Mouse (Mus musculus) large intestine, adult 2 months (tissue): ENCODE data around the gene Apaf1. TPM values are rescaled to one million over a fixed set of nuclear protein-coding genes. Genes with fewer than 3 reads are reported as not detected.

ENCODE experiments used
- DNase-seq: peaks from one replicate; pipeline ENCODE4 v3.0.0-alpha.2; 2012; ENCODE audit warnings: low read depth, low spot score
- WGBS: fragments of 180-500 bp; shearing (Covaris S2); methylation state at CpG from one replicate; pipeline ENCODE4 v1.1.7; 2018; 5-methylcytosine and 5-hydroxymethylcytosine counted together
- polyA plus RNA-seq: library from polyadenylated mRNA; depleted of rRNA; stranded (reverse); fragments of >200 nt; gene quantifications from 2 replicates; pipeline ENCODE4 v1.2.3, GENCODE M21; 2012

Gene Apaf1
- polyA plus RNA-seq, 1 experiment: 23.2 TPM

DNA sequence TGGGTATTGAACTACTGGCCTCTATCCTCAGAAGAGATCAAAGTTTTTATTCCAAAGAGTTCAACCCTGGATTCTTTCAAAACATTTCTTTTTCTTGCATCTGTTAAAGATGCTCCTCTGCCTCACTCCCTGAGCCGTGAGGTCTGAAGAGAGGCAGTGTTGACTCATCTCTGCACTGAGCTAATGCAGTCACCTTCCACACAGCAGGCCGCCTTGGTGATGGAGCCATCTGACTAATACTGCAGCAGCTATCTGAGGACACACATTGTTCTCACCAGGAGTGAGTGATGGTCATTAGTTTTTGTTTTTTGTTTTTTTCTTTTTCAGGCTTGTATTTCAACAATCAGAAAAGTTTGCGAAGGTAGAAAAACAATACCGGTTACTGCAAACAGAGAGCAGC lies 10.2 kb upstream of the Apaf1 start:
- WGBS: 90% methylated on average over 4 of the region's 4 CpGs
- no peak for DNase-seq

DNA sequence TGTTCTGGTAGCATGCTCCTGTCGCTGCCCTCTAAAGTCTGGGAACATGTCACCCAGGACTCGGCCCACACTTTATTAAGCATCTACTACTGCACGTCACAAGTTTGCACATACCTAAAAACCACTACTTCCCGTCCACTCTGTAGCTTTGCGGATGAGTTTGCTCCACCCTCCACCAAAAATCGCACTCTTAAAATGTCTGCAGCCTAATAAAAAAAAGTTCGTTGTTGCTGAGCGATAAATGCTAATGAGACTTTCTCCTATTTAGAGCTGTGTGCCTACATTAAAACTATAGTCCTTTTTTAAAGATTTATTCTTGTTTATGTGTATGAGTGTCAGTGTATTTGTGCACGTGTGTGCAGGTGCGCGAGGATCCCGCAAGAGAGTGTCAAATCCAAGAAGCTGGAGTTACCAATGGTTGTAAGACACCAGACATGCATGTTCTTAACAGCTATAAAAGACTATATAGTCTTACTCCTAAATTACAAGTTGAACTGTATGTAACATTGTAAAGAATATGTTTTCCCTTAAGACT lies 890 bp upstream of the Apaf1 start:
- no peak for DNase-seq
- 27% methylated on average over 12 of the region's 12 CpGs for WGBS

DNA sequence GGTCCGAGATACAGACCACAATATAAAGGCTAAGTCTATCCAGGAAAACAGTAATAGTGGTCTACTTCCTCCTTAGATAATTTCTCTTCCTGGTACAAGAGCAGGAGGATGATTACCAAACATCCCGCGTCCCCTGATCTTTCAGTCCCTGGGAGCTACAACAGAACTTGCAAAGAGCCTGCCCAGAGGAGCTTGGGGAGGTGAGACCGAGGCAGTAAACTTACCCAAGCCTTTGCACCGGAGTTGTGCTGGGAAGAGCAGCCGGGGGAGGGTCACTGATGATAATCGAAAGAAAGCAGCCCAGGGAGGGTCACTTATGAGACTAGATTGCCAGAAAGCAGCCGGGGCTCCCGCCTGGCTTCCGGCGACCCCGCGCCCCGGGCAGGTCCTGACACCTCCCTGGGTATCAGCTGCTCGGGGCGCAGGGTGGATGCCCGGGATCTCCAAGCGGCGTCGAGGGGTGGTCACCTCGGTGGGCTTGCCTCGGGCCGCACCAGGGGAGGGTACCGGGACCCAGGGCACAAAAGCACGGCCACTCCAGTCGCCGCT lies 537 bp downstream of the Apaf1 start:
- no peak for DNase-seq
- under 1% methylated on average over 27 of the region's 27 CpGs for WGBS

DNA sequence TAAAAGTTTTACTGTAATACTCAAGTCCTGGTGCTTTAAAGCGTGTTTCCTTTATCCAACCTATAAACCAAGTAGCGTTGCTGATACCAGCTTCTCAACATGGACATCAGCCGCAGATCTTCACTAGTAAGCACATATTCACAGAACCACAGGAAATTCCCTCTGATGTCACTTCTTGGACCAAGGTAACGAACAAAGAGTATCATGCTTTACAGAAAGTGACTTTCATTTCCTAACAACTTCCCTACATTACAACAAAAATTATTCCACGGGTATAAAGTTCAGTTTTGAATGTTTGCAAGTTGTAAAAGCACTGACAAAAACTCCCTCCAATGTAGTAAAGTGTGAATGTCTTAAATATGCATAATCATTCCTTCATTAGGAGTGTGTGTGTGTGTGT lies 2.0 kb downstream of the Apaf1 start:
- DNase-seq: no peak
- WGBS: 31% methylated on average over 5 of the region's 5 CpGs

DNA sequence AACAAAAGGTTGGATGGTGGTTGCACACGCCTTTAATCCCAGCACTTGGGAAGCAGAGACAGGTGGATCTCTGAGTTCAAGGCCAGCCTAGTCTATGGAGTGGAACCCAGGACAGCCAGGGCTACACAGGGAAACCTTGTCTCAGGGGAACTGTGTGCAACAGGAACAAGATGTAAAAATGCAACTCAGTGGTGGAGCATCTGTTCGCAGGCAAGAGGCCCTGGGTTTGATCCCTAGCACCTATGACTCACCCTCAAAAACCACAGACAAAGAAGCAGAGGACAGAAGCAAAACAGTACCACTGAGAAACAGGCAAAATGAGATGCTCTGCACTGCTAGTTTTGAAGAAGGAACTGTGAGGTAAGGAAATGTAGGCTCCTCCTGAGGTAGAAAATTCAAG lies 5.9 kb downstream of the Apaf1 start:
- 88% methylated on average over 2 of the region's 2 CpGs for WGBS
- DNase-seq: no peak

DNA sequence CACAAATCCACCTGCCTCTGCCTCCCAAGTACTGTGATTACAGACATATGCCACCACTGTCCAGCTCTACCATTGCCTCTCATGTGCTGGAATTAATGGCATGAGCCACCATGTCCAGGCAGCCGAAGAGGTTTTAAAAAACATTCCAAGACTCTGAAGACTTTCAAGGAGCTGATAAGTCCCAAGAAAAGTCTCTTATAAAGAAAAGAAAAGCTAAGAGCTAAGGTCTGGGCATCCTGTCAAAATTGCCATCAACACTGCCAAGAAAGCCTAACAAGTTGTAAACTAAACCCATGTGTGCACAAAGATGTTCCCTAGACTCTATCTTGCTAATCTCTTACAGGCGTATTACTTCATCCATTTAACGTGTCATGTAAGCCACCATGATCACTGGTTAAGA lies 9.2 kb downstream of the Apaf1 start:
- WGBS: 61% methylated on average over 3 of the region's 3 CpGs
- no peak for DNase-seq

DNA sequence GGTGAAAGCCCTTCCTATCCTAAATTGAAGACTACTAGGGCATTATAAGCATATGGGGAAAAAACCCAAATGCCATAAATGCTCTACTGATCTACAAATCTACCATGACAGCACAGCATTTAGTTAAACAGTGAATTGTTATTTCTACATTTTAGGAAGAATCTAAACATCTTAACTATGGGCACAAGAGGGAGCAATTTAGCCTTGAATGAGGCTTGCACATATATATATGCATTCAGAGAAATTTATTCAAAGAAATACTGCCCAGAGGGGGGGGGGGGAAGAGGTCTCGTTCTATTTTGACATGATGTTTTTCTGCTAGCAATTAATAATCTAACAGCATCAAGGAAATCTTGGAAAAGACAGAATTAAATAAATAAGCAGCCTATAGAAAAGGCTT lies 10.8 kb downstream of the Apaf1 start:
- no peak for DNase-seq
- 46% methylated on average over 1 of the region's 1 CpGs for WGBS

DNA sequence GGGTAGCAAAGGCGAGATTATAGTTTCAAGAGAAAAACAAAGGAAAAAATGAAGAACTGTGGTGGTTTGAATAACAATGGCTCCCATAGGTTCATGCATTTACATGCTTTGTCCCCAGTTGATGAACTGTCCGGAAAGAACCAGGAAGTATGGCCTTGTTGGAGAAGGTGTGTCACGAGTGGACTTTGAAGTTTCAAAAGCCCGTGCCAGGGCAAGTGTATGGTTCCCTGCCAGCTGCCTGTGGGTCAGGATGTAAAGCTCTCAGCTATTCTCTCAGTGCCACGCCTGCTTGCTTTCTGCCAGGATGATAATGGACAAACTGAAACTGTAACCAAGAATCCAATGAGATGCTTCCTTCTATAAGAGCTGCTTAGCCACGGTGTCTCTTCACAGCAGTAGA lies 20.2 kb downstream of the Apaf1 start:
- DNase-seq: peak; percentile 91
- 28% methylated on average over 6 of the region's 6 CpGs for WGBS

DNA sequence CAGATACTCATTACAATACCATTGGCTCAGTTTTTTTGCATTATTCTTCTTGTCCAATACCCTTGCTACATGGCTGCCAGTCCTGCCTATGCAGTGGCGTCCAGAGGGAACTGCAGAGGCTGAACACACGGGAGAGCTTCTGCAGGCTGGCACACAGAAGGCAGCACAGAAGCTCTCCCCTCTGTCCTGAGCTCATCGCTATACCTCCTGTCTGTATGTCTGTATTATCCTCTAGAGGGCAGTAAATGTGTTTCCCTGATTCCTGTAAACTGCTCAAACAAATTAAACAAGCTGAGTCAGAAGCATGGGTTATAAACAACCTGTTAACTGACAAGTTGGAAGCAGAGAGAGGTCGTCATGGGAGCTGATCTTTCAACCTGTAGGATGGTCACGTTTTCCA lies 21.8 kb downstream of the Apaf1 start:
- WGBS: 18% methylated on average over 5 of the region's 5 CpGs
- no peak for DNase-seq

DNA sequence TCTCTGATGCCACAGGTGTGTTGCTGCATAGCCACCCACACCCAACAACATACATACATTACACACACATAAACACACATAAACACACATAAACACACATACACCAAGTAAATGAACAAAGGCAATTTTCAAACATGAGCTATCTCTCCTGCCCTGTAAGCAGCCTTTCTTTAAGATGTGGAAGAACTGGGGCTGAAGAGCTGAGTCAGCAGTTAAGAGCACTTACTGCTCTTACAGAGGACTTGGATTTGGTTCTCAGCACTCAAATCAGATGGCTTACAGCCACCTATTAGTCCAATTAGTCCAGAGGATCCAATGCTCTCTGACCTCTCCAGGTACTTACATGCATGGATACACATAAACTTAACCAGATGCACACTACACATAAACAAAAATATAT lies 29.8 kb downstream of the Apaf1 start:
- DNase-seq: no peak

DNA sequence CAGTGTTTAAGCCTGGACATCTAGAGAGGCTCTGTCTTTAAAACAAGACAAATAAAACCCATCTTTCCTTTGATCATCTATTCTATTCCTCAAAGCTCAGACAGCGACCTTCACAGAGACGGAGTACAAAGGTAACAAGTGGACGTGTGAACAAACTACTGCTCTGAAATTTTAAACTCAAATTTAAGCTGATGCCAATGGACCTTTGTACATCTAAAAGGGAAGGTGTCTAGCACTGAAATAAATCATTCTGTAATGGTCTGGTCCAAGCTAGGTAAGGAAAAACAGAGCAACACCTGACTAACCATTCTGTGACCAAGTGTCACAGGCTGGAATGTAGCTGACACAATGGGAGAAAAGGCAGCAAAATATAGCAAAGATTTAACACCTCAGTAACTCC lies 31.4 kb downstream of the Apaf1 start:
- 88% methylated on average over 3 of the region's 3 CpGs for WGBS
- no peak for DNase-seq

DNA sequence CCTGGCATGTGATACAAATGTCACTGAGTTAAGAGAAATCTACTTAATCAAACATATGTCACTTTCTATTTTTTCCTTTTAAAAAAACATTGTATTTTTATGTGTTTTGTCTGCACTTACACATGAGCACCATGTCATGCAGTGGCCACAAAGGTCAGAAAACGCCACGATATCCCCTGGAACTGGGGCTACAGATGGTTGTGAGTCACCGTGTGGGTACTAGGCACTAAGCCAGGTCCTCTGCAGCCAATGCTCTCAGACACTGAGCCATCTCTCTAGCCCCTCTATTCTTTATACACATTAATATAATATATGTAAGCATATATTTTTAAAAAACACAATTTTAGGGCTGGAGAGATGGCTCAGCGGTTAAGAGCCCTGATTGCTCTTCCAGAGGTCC lies 32.9 kb downstream of the Apaf1 start:
- 77% methylated on average over 4 of the region's 4 CpGs for WGBS
- DNase-seq: no peak

DNA sequence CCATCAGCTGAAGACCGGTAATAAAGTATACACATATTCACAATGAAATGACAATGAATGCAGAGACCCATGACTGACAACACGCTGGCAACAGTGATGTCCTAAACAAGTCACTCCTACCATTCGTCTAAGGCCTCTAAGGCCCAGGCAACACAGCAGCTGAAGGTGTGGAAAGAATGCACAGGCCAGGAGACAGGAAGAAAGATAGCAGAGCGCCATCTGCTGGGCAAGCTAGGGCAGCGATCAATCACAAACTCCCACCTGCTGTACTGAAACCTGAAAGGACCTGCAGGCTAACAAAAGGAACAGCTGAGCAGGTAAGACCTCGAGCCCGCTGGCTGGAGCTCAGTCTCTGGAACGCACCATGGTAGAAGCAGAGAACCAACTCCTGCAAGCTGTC lies 48.6 kb downstream of the Apaf1 start:
- 36% methylated on average over 8 of the region's 8 CpGs for WGBS
- DNase-seq: no peak

DNA sequence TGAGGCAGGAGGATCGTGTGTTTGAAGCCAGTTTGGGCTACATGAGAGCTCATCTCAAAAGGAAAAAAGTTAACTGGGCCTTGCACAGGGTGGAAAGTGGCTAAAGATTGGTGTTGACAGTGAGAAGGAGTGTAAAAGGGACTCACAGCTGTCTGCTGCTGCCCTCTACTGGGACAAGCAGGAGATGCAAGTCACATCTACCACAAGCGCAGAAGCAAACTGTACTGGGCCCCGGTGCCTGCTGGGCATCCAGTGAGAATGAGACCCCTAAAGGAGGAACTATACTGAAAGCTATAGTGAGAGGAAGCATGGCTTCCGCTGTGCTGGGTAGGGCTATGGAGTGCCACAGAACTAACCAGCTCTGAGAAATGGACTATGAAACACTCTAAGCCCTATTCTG lies 50.2 kb downstream of the Apaf1 start:
- 25% methylated on average over 4 of the region's 4 CpGs for WGBS
- DNase-seq: no peak

DNA sequence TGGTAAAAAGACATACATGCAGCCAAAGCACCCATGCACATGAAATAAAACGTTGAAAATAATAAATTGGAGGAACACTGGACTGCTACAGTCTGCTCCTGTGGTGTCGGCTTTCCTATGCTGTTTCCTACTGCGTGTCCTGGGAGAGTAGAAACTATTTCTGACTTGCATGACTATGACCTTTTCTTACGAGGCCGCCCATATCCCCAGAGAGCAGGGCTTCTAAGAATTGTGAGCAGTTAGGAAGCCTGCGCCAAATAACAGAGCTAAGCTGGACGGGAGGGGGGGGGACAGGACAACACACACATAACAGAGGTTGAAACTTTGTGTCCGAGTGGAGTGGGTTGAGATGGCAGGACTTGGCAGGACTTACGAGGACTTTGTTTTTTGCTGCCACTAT lies 51.4 kb downstream of the Apaf1 start:
- DNase-seq: no peak
- WGBS: 89% methylated on average over 9 of the region's 9 CpGs

DNA sequence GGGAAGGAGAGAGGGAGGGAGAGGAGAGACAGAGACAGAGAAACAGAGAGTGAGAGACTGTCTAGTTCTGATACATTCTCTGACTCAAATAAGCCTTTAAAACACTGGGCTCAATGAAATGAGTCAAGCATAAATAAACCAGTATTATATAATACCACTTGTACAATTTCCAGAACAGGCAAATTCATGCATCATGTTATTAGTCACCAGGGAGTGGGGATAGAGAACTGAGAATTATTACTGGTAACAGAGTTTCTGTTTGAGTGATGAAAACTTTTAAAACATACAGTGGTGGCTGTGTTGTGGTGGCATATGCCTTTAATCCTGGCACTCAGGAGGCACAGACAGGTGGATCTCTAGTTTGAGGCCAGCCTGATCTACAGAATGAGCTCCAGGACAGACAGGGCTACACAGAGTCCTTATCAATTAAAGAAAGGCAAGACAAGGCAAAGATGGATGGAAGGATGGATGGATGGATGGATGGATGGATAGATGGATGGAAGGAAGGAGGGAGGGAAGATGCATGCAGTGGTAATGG lies 53.5 kb downstream of the Apaf1 start:
- DNase-seq: no peak

DNA sequence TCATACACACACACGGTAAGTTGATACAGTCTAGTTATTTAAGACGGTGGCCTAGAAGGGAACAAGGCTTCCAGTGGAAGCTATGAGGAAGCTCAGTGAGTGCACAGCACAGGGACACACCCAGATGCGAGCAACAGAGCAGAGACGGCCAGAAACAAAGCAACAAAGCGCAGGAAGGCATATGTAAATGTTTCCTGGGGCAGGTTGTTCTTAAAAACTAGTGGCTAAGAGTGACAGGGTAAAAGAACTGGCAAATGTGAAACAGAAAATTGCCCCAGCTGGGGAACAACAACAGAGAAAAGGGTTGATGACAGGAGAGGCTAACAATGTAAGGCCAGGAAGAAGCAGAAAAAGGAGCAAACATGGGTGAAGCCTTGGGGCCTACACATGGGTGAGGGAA lies 54.6 kb downstream of the Apaf1 start:
- 83% methylated on average over 5 of the region's 5 CpGs for WGBS
- DNase-seq: no peak

DNA sequence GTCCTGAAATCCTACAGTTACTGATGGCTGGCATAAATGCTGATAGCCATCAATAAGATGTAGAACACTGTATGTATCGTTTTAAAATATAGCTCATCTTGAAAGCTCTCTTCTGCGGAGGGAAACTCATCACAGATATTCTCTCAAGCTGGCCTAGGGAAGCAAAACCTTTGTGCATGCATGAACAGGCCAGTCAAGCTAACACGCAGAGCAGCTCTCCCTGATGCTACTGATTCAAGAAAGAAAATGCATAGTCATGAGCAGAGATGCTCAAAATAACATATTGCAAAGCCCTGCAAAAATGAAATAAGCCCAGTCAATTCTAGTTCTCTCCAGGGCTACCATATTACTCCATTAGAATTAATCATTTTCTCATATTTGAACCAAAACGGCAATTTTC lies 55.1 kb downstream of the Apaf1 start:
- DNase-seq: no peak
- WGBS: 97% methylated on average over 4 of the region's 4 CpGs

DNA sequence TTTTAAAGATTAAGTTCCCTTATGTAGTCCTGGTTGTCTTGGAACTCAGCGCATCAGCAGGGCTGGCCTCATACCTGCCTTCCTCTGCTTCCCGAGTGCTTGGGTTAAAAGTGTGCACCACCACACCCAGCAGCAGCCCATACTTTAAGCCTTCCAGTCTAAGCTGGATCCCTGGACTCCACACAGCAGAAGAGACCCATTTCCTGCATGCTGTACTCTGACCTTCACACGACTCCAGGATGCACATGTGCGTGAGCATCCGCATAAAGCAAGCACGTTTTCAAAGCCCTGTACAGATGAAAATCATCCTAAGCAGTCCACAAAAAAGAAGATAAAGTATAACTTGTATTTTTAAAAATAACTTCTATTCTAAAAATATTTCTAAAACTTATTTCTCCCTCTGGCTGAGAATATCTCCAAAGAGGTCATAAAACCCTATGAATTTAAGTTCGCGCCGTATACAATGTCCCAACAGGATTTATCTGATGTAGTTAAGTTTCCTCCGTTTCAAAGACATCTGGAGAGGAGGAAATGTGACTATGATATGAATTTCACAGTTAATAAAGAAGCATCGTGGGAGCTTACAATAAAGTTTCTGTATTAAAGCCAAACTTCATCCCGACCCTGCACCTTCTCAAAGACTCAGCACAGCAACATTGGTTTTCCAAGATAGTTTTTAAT lies 76.6 kb downstream of the Apaf1 start:
- no peak for DNase-seq
- WGBS: 81% methylated on average over 12 of the region's 12 CpGs

DNA sequence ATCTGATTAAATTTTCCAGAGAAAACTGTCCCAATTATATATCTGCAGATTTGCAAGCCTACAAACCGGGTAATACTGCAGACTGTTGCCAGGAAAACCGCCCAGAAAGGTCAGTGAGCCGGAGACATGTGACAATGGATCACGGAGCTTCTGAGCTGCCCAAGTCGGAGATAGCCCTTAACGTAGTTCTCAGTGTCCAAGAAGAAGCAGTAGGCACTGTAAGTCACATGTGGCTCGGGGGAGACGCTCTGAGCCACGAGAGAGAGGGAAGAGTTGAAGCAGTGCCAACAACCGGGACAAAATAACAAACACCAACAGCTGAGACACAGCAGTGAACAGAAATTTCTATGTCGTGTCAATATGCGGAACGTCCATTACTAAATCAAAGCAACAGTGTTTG lies 81.1 kb downstream of the Apaf1 start:
- no peak for DNase-seq
- WGBS: 78% methylated on average over 13 of the region's 13 CpGs

DNA sequence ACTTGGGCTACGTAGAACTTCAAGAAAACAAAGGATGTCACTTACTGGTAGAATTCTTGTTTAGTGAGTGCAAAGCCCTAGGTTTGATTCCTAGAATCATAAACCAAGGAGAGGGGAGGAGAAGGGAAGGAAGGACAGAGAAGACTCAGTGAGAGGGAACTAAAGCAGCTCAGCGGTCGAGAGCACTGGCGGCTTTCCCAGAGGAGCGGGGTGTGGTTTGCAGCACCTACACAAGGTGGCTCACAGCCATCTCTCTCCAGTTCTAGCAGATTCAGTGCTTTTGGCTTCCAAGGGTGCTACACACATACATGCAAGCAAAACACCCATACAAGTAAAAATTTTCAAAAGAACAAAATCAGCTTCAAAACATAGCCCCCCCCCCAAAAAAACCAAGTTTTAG lies 82.7 kb downstream of the Apaf1 start:
- WGBS: 51% methylated on average over 5 of the region's 5 CpGs
- no peak for DNase-seq

DNA sequence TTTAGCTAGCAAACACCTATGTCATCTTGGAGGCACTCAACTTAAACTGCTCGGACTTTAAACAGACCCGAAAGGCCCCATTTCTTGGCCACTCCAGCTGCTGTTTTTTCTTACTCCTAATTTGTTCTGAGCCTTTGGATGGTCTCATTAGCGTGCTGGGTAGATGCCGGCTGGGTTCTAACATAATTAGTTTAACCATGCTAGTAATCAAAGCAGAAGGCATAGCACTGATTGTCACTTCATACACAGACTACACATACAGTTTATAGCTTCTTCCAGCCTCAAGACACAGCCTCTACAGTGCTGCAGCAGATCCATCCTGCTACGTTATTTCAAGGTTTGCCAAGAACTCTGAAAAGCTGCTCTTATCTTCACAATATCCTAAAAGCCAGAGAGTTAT lies 88.7 kb downstream of the Apaf1 start:
- 93% methylated on average over 5 of the region's 5 CpGs for WGBS
- DNase-seq: no peak
